Mouse (Mus musculus) forebrain, embryonic 16.5 days (tissue): ENCODE results near the gene Clock. TPM values are rescaled to one million over a fixed set of nuclear protein-coding genes. Genes with fewer than 3 reads are reported as not detected.

Experiments used
- ATAC-seq: fragments of 200-750 bp; cut with Nextera tagmentation; 2 replicates; pipeline ENCODE4 v1.8.0; 2017; ENCODE audit warnings: mild to moderate bottlenecking, moderate library complexity
- H3K27ac ChIP-seq: fragments of 300-500 bp; sonication (generic); 2 replicates; pipeline ENCODE4 v1.5.1; 2014; ENCODE audit warnings: low read length, control low read depth
- H3K27me3 ChIP-seq: fragments of 300-500 bp; sonication (generic); replicated peaks from 2 replicates; pipeline ENCODE4 v1.6.1; 2014; ENCODE audit warnings: low read length; ENCODE audit not compliant: control insufficient read depth, insufficient read depth
- H3K36me3 ChIP-seq: fragments of 300-500 bp; sonication (generic); 2 replicates; pipeline ENCODE4 v1.6.1; 2014; ENCODE audit not compliant: control insufficient read depth, insufficient read depth
- H3K4me1 ChIP-seq: fragments of 300-500 bp; sonication (generic); replicated peaks from 2 replicates; pipeline ENCODE4 v1.6.1; 2014; ENCODE audit warnings: low read length; ENCODE audit not compliant: control insufficient read depth, insufficient read depth
- H3K4me2 ChIP-seq: fragments of 300-500 bp; sonication (generic); 2 replicates; pipeline ENCODE4 v1.6.1; 2014; ENCODE audit warnings: mild to moderate bottlenecking, low read length, control low read depth
- H3K4me3 ChIP-seq: fragments of 300-500 bp; sonication (generic); replicated peaks from 2 replicates; pipeline ENCODE4 v1.5.1; 2014; ENCODE audit warnings: mild to moderate bottlenecking, low read length, control low read depth
- H3K9ac ChIP-seq: fragments of 300-500 bp; sonication (generic); replicated peaks from 2 replicates; pipeline ENCODE4 v1.6.1; 2014; ENCODE audit warnings: low read depth, low read length, control low read depth
- H3K9me3 ChIP-seq: fragments of 300-500 bp; sonication (generic); 2 replicates; pipeline ENCODE4 v1.6.1; 2016; ENCODE audit warnings: low read length; ENCODE audit not compliant: control insufficient read depth
- WGBS: fragments of 180-500 bp; shearing (Covaris S2); extraction: QIAGEN DNeasy Blood & Tissue Kit; methylation state at CpG from one replicate; pipeline ENCODE4 v1.1.7; 2014; 5-methylcytosine and 5-hydroxymethylcytosine counted together
- polyA plus RNA-seq: library from polyadenylated mRNA; unstranded; fragments of >200 nt; fragmentation: Nextera tagmentation; extraction: Ambion mirVana; gene quantifications from 2 replicates; pipeline ENCODE4 v1.2.1, GENCODE M21; 2015

Clock gene
- polyA plus RNA-seq, 1 experiment from 2014 or later, result 16.7 TPM

- no peak overlapping the region for H3K4me2 ChIP-seq
- H3K27me3 ChIP-seq, result no peaks in the 10 kb centered on the region
- 81% methylated on average over 3 of the region's 3 CpGs for WGBS
- peaks cover 2% of the 10 kb centered on the region; the same call in 1 of the 2 replicates for H3K36me3 ChIP-seq
- no peak overlapping the region for H3K4me3 ChIP-seq
- no peak for ATAC-seq
- no peaks in the 10 kb centered on the region for H3K9me3 ChIP-seq
- no peaks in the 10 kb centered on the region for H3K4me1 ChIP-seq
- no peak overlapping the region for H3K27ac ChIP-seq
- no peak overlapping the region for H3K9ac ChIP-seq
Observed at GRCm38 (mm10) chr5:76243274-76243673, 61.3 kb downstream of the Clock start.

GRCm38 (mm10) chr5:76231171-76231855, 73.3 kb downstream of the Clock start:
- H3K4me2 ChIP-seq, result no peak overlapping the region

GRCm38 (mm10) chr5:76216691-76217090, 87.9 kb downstream of the Clock start:
- WGBS, result 84% methylated on average over 6 of the region's 6 CpGs
- ATAC-seq, result no peak
- H3K9ac ChIP-seq, result no peak overlapping the region

More at GRCm38 (mm10) chr5:76231171-76231855, 73.3 kb downstream of the Clock start:
- no peak for ATAC-seq
- H3K9ac ChIP-seq, result no peak overlapping the region
- H3K36me3 ChIP-seq, result peaks cover 22% of the 10 kb centered on the region
- no peak overlapping the region for H3K4me3 ChIP-seq
- WGBS, result 91% methylated on average over 13 of the region's 13 CpGs
- H3K27me3 ChIP-seq, result no peaks in the 10 kb centered on the region
- H3K4me1 ChIP-seq, result no peaks in the 10 kb centered on the region
- H3K27ac ChIP-seq, result no peak overlapping the region
- H3K9me3 ChIP-seq, result no peaks in the 10 kb centered on the region

GRCm38 (mm10) chr5:76208066-76208465, 96.5 kb downstream of the Clock start:
- WGBS, result 92% methylated on average over 5 of the region's 5 CpGs
- H3K36me3 ChIP-seq, result peaks cover 30% of the 10 kb centered on the region
- ATAC-seq, result no peak

More at GRCm38 (mm10) chr5:76216691-76217090, 87.9 kb downstream of the Clock start:
- Histone ChIP-seq H3K9me3 (no peaks in the 10 kb centered on the region), H3K27me3 (no peaks in the 10 kb centered on the region), H3K4me3 (no peak overlapping the region), H3K27ac (no peak overlapping the region), H3K4me2 (no peak overlapping the region), H3K36me3 (peaks cover 16% of the 10 kb centered on the region), H3K4me1 (no peaks in the 10 kb centered on the region)

GRCm38 (mm10) chr5:76205886-76206285, 98.7 kb downstream of the Clock start:
- H3K27ac ChIP-seq, result no peak overlapping the region
- WGBS, result 93% methylated on average over 2 of the region's 2 CpGs
- no peak overlapping the region for H3K9ac ChIP-seq

More at GRCm38 (mm10) chr5:76208066-76208465, 96.5 kb downstream of the Clock start:
- no peak overlapping the region for H3K9ac ChIP-seq
- H3K9me3 ChIP-seq, result no peaks in the 10 kb centered on the region
- no peak overlapping the region for H3K4me3 ChIP-seq
- H3K27me3 ChIP-seq, result no peaks in the 10 kb centered on the region
- H3K4me1 ChIP-seq, result no peaks in the 10 kb centered on the region
- H3K4me2 ChIP-seq, result no peak overlapping the region
- no peak overlapping the region for H3K27ac ChIP-seq

GRCm38 (mm10) chr5:76203171-76203570, 101.4 kb downstream of the Clock start:
- H3K4me2 ChIP-seq, result no peak overlapping the region
- peaks cover 20% of the 10 kb centered on the region for H3K36me3 ChIP-seq
- no peaks in the 10 kb centered on the region for H3K27me3 ChIP-seq
- no peak for ATAC-seq
- H3K4me3 ChIP-seq, result no peak overlapping the region
- no peak overlapping the region for H3K27ac ChIP-seq
- no peaks in the 10 kb centered on the region for H3K4me1 ChIP-seq
- 98% methylated on average over 3 of the region's 3 CpGs for WGBS
- no peaks in the 10 kb centered on the region for H3K9me3 ChIP-seq
- no peak overlapping the region for H3K9ac ChIP-seq

More at GRCm38 (mm10) chr5:76205886-76206285, 98.7 kb downstream of the Clock start:
- Histone ChIP-seq H3K27me3 (no peaks in the 10 kb centered on the region), H3K9me3 (no peaks in the 10 kb centered on the region), H3K4me2 (no peak overlapping the region), H3K36me3 (peaks cover 23% of the 10 kb centered on the region), H3K4me3 (no peak overlapping the region), H3K4me1 (no peaks in the 10 kb centered on the region)
- no peak for ATAC-seq

- 94% methylated on average over 13 of the region's 13 CpGs for WGBS
Observed at GRCm38 (mm10) chr5:76199346-76199745, 105.2 kb downstream of the Clock start.

GRCm38 (mm10) chr5:76194377-76194945, 110.1 kb downstream of the Clock start:
- ATAC-seq, result no peak
- Histone ChIP-seq H3K36me3 (no peaks in the 10 kb centered on the region; the same call in 1 of the 2 replicates), H3K27ac (no peak overlapping the region), H3K4me2 (no peak overlapping the region), H3K4me3 (no peak overlapping the region), H3K9ac (no peak overlapping the region), H3K27me3 (no peaks in the 10 kb centered on the region), H3K9me3 (no peaks in the 10 kb centered on the region), H3K4me1 (no peaks in the 10 kb centered on the region)
- WGBS, result 88% methylated on average over 6 of the region's 6 CpGs

More at GRCm38 (mm10) chr5:76199346-76199745, 105.2 kb downstream of the Clock start:
- Histone ChIP-seq H3K9ac (no peak overlapping the region), H3K36me3 (peaks cover 7% of the 10 kb centered on the region), H3K4me1 (no peaks in the 10 kb centered on the region), H3K4me2 (no peak overlapping the region), H3K27me3 (no peaks in the 10 kb centered on the region), H3K4me3 (no peak overlapping the region), H3K9me3 (no peaks in the 10 kb centered on the region), H3K27ac (no peak overlapping the region)
- no peak for ATAC-seq

GRCm38 (mm10) chr5:76193075-76193474, 111.5 kb downstream of the Clock start:
- ATAC-seq, result no peak
- no peak overlapping the region for H3K9ac ChIP-seq

More at GRCm38 (mm10) chr5:76193075-76193474, 111.5 kb downstream of the Clock start:
- Histone ChIP-seq H3K27me3 (no peaks in the 10 kb centered on the region), H3K4me2 (no peak overlapping the region), H3K4me1 (no peaks in the 10 kb centered on the region), H3K9me3 (no peaks in the 10 kb centered on the region), H3K4me3 (no peak overlapping the region), H3K27ac (no peak overlapping the region), H3K36me3 (no peaks in the 10 kb centered on the region)
